Mouse (Mus musculus) limb, embryonic 10.5 days (tissue): ENCODE measurements around the gene Kank3. TPM values are rescaled to one million over a fixed set of nuclear protein-coding genes. Genes with fewer than 3 reads are reported as not detected.

Experiments
- DNase-seq: peaks from one replicate; pipeline ENCODE4 v3.0.0-alpha.2; 2017; ENCODE audit warnings: low spot score
- H3K27ac ChIP-seq: fragments of 300-500 bp; sonication (generic); 2 replicates; pipeline ENCODE4 v1.5.1; 2016; ENCODE audit warnings: mild to moderate bottlenecking
- H3K27me3 ChIP-seq: fragments of 300-500 bp; sonication (generic); 2 replicates; pipeline ENCODE4 v1.6.1; 2016; ENCODE audit warnings: low read depth, mild to moderate bottlenecking; ENCODE audit not compliant: poor library complexity, severe bottlenecking
- H3K36me3 ChIP-seq: fragments of 300-500 bp; sonication (generic); 2 replicates; pipeline ENCODE4 v1.6.1; 2016; ENCODE audit warnings: mild to moderate bottlenecking, moderate library complexity
- H3K4me1 ChIP-seq: fragments of 300-500 bp; sonication (generic); 2 replicates; pipeline ENCODE4 v1.6.1; 2016
- H3K4me3 ChIP-seq: fragments of 300-500 bp; sonication (generic); 2 replicates; pipeline ENCODE4 v1.5.1; 2016; ENCODE audit warnings: mild to moderate bottlenecking, moderate library complexity
- H3K9me3 ChIP-seq: fragments of 300-500 bp; sonication (generic); replicated peaks from 2 replicates; pipeline ENCODE4 v1.6.1; 2016; ENCODE audit warnings: mild to moderate bottlenecking
- WGBS: fragments of 180-500 bp; shearing (Covaris S2); methylation state at CpG from one replicate; pipeline ENCODE4 v1.1.7; 2016; 5-methylcytosine and 5-hydroxymethylcytosine counted together
- polyA plus RNA-seq: library from polyadenylated mRNA; unstranded; fragments of >200 nt; fragmentation: Nextera tagmentation; extraction: Ambion mirVana; gene quantifications from 2 replicates; pipeline ENCODE4 v1.2.1, GENCODE M21; 2016

The Kank3 gene
- polyA plus RNA-seq, 1 experiment from 2014 or later = 28.5 TPM

- Histone ChIP-seq H3K4me3 (peak within 1 kb of the TSS; percentile 68), H3K27ac (peak within 1 kb of the TSS; percentile 88), H3K9me3 (no peaks in the 10 kb centered on the region), H3K4me1 (peaks cover 17% of the 10 kb centered on the region), H3K27me3 (no peaks in the 10 kb centered on the region), H3K36me3 (peaks cover 45% of the 10 kb centered on the region)
- peak; percentile 94 for DNase-seq
- WGBS = under 1% methylated on average over 45 of the region's 45 CpGs
Observed at GRCm38 (mm10) chr17:33842966-33843795, 32.9 kb downstream of the Kank3 start, which contains the start of gene Cd320. TSS of gene Cd320 (plus strand) at chr17:33843091.

- H3K4me3 ChIP-seq = peak overlapping the region; percentile 68
- H3K4me1 ChIP-seq = peaks cover 17% of the 10 kb centered on the region
- DNase-seq = no peak
- no peak overlapping the region for H3K27ac ChIP-seq
- WGBS = 76% methylated on average over 1 of the region's 1 CpGs
- H3K27me3 ChIP-seq = no peaks in the 10 kb centered on the region
- H3K9me3 ChIP-seq = no peaks in the 10 kb centered on the region
- peaks cover 45% of the 10 kb centered on the region for H3K36me3 ChIP-seq
Observed at GRCm38 (mm10) chr17:33844196-33844595, 33.9 kb downstream of the Kank3 start.

GRCm38 (mm10) chr17:33848139-33848538, 37.8 kb downstream of the Kank3 start:
- H3K9me3 ChIP-seq = no peaks in the 10 kb centered on the region
- H3K36me3 ChIP-seq = peaks cover 57% of the 10 kb centered on the region
- no peak overlapping the region for H3K4me3 ChIP-seq
- 52% methylated on average over 8 of the region's 8 CpGs for WGBS
- peaks cover 17% of the 10 kb centered on the region for H3K4me1 ChIP-seq
- H3K27ac ChIP-seq = no peak overlapping the region
- no peak for DNase-seq
- H3K27me3 ChIP-seq = no peaks in the 10 kb centered on the region

GRCm38 (mm10) chr17:33851331-33851730, 41.0 kb downstream of the Kank3 start:
- no peaks in the 10 kb centered on the region for H3K9me3 ChIP-seq
- H3K4me3 ChIP-seq = no peak overlapping the region
- DNase-seq = no peak
- H3K27ac ChIP-seq = no peak overlapping the region
- H3K27me3 ChIP-seq = no peaks in the 10 kb centered on the region
- H3K36me3 ChIP-seq = peaks cover 50% of the 10 kb centered on the region
- WGBS = 83% methylated on average over 1 of the region's 1 CpGs
- H3K4me1 ChIP-seq = 0 out of 2 replicates have a peak, but pooled peaks cover 3% of the 10 kb centered on the region

GRCm38 (mm10) chr17:33857816-33858215, 47.5 kb downstream of the Kank3 start:
- Histone ChIP-seq H3K27ac (no peak overlapping the region), H3K9me3 (no peaks in the 10 kb centered on the region), H3K4me3 (no peak overlapping the region), H3K4me1 (no peaks in the 10 kb centered on the region), H3K36me3 (no peaks in the 10 kb centered on the region), H3K27me3 (no peaks in the 10 kb centered on the region)
- DNase-seq = no peak
- WGBS = 82% methylated on average over 4 of the region's 4 CpGs

- WGBS = 44% methylated on average over 9 of the region's 9 CpGs
- Histone ChIP-seq H3K4me3 (no peak overlapping the region), H3K9me3 (no peaks in the 10 kb centered on the region), H3K4me1 (0 out of 2 replicates have a peak, but pooled peaks cover 3% of the 10 kb centered on the region), H3K27me3 (no peaks in the 10 kb centered on the region), H3K36me3 (no peaks in the 10 kb centered on the region), H3K27ac (no peak overlapping the region)
- no peak for DNase-seq
Observed at GRCm38 (mm10) chr17:33865330-33866030, 55.2 kb downstream of the Kank3 start.

Other genes starting within 250 kb of the Kank3 start
- gene Zfp414, start 181.4 kb upstream of the Kank3 start, polyA plus RNA-seq = 39.4 and 42.2 TPM in 2 replicates
- gene Pram1, start 172.5 kb upstream of the Kank3 start, polyA plus RNA-seq = 0.56 and 0.66 TPM in 2 replicates
- 481 and 555 TPM in 2 replicates for gene Hnrnpm, start 123.7 kb upstream of the Kank3 start, polyA plus RNA-seq
- gene March2, start 91.8 kb upstream of the Kank3 start, polyA plus RNA-seq = 30.1 and 32.5 TPM in 2 replicates
- gene Rab11b, start 50.0 kb upstream of the Kank3 start, polyA plus RNA-seq = 325 and 350 TPM in 2 replicates
- 30.2 and 38.9 TPM in 2 replicates for gene Angptl4, start 28.7 kb upstream of the Kank3 start, polyA plus RNA-seq
- 867 and 991 TPM in 2 replicates for gene Rps28, start 14.0 kb downstream of the Kank3 start, polyA plus RNA-seq
- 497 and 518 TPM in 2 replicates for gene Ndufa7, start 14.1 kb downstream of the Kank3 start, polyA plus RNA-seq
- gene Cd320, start 32.6 kb downstream of the Kank3 start, polyA plus RNA-seq = 98.2 and 119 TPM in 2 replicates
- gene Gm7029, start 63.3 kb downstream of the Kank3 start, polyA plus RNA-seq = not detected in 2 replicates
- 5.9 and 6.6 TPM in 2 replicates for gene Kifc1, start 80.1 kb downstream of the Kank3 start, polyA plus RNA-seq
- 0.20 and 0.38 TPM in 2 replicates for gene Platr17, start 94.6 kb downstream of the Kank3 start, polyA plus RNA-seq
- gene Daxx, start 98.9 kb downstream of the Kank3 start, polyA plus RNA-seq = 88.1 and 92.2 TPM in 2 replicates
- 9.2 and 16.0 TPM in 2 replicates for gene Tapbp, start 105.4 kb downstream of the Kank3 start, polyA plus RNA-seq
- 20.2 and 23.2 TPM in 2 replicates for gene Zbtb22, start 105.4 kb downstream of the Kank3 start, polyA plus RNA-seq
- gene Rgl2, start 119.0 kb downstream of the Kank3 start, polyA plus RNA-seq = 43.2 and 43.9 TPM in 2 replicates
- gene Pfdn6, start 129.8 kb downstream of the Kank3 start, polyA plus RNA-seq = 212 and 258 TPM in 2 replicates
- 61.7 and 78.2 TPM in 2 replicates for gene Wdr46, start 130.1 kb downstream of the Kank3 start, polyA plus RNA-seq
- gene B3galt4, start 141.0 kb downstream of the Kank3 start, polyA plus RNA-seq = 2.9 and 3.9 TPM in 2 replicates
- 49.8 and 50.3 TPM in 2 replicates for gene Vps52, start 145.3 kb downstream of the Kank3 start, polyA plus RNA-seq
- gene Rps18, start 145.5 kb downstream of the Kank3 start, polyA plus RNA-seq = 1,605 and 1,760 TPM in 2 replicates
- 2.9 and 4.7 TPM in 2 replicates for gene H2-K1, start 189.8 kb downstream of the Kank3 start, polyA plus RNA-seq
- gene Ring1, start 214.2 kb downstream of the Kank3 start, polyA plus RNA-seq = 11.8 and 15.0 TPM in 2 replicates
- 25.9 and 33.7 TPM in 2 replicates for gene H2-Ke6, start 217.5 kb downstream of the Kank3 start, polyA plus RNA-seq
- 196 TPM in 2 replicates for gene Slc39a7, start 221.2 kb downstream of the Kank3 start, polyA plus RNA-seq
- gene Rxrb, start 221.3 kb downstream of the Kank3 start, polyA plus RNA-seq = 49.9 and 51.0 TPM in 2 replicates
- 0.43 and 2.5 TPM in 2 replicates for gene Col11a2, start 228.9 kb downstream of the Kank3 start, polyA plus RNA-seq